Mouse (Mus musculus) embryo, embryonic 10 days (tissue): Measurements from ENCODE around the gene Pctp.
A peak's percentile ranks its signal among the peaks of the same experiment; 100 is the strongest.

Experiments
- DNase-seq: peaks from one replicate; pipeline ENCODE4 v3.0.0-alpha.2; 2015; ENCODE audit warnings: low spot score

Pctp gene

GRCm38 (mm10) chr11:90002231-90002986, at the start of gene Pctp:
Pctp (minus strand) TSS chr11:90002894.
- DNase-seq = peak; percentile 94

- no peak for DNase-seq
Observed at GRCm38 (mm10) chr11:90050016-90050415, 47.3 kb upstream of the Pctp start.

GRCm38 (mm10) chr11:90047271-90047670, 44.6 kb upstream of the Pctp start:
- DNase-seq = no peak

- no peak for DNase-seq
Observed at GRCm38 (mm10) chr11:90046211-90046610, 43.5 kb upstream of the Pctp start.

- no peak for DNase-seq
Observed at GRCm38 (mm10) chr11:90044459-90044858, 41.8 kb upstream of the Pctp start.

GRCm38 (mm10) chr11:90038022-90038421, 35.3 kb upstream of the Pctp start:
- DNase-seq = peak; percentile 65

GRCm38 (mm10) chr11:90036416-90036815, 33.7 kb upstream of the Pctp start:
- no peak for DNase-seq

GRCm38 (mm10) chr11:90035532-90035931, 32.8 kb upstream of the Pctp start:
- no peak for DNase-seq

GRCm38 (mm10) chr11:90034646-90035045, 32.0 kb upstream of the Pctp start:
- no peak for DNase-seq

- DNase-seq = no peak
Observed at GRCm38 (mm10) chr11:90033442-90033841, 30.7 kb upstream of the Pctp start.

- peak; percentile 20 for DNase-seq
Observed at GRCm38 (mm10) chr11:90032807-90033206, 30.1 kb upstream of the Pctp start.

- DNase-seq = no peak
Observed at GRCm38 (mm10) chr11:90031076-90031475, 28.4 kb upstream of the Pctp start.

GRCm38 (mm10) chr11:90030557-90030956, 27.9 kb upstream of the Pctp start:
- DNase-seq = peak; percentile 91

GRCm38 (mm10) chr11:90029841-90030398, 27.2 kb upstream of the Pctp start, which contains the start of gene Tmem100:
Tmem100 (plus strand) TSS chr11:90030348.
- no peak for DNase-seq

- no peak for DNase-seq
Observed at GRCm38 (mm10) chr11:90029354-90029753, 26.7 kb upstream of the Pctp start.

GRCm38 (mm10) chr11:90028746-90029145, 26.1 kb upstream of the Pctp start:
- no peak for DNase-seq

- DNase-seq = no peak
Observed at GRCm38 (mm10) chr11:90027216-90027615, 24.5 kb upstream of the Pctp start.

- no peak for DNase-seq
Observed at GRCm38 (mm10) chr11:90026802-90027174, 24.1 kb upstream of the Pctp start.

GRCm38 (mm10) chr11:90025891-90026801, 23.5 kb upstream of the Pctp start:
- DNase-seq = no peak

- peak; percentile 62 for DNase-seq
Observed at GRCm38 (mm10) chr11:90019161-90019560, 16.5 kb upstream of the Pctp start.

GRCm38 (mm10) chr11:90015281-90015680, 12.6 kb upstream of the Pctp start:
- DNase-seq = no peak

- no peak for DNase-seq
Observed at GRCm38 (mm10) chr11:90013657-90014056, 11.0 kb upstream of the Pctp start.
